Mouse (Mus musculus) kidney, postnatal 14 days (tissue): ENCODE measurements around the gene Chd9.
A peak's percentile ranks its signal among the peaks of the same experiment; 100 is the strongest.

Source experiments
- DNase-seq: peaks from one replicate; pipeline ENCODE4 v3.0.0; 2022; ENCODE audit warnings: mixed read lengths

Gene Chd9

DNA sequence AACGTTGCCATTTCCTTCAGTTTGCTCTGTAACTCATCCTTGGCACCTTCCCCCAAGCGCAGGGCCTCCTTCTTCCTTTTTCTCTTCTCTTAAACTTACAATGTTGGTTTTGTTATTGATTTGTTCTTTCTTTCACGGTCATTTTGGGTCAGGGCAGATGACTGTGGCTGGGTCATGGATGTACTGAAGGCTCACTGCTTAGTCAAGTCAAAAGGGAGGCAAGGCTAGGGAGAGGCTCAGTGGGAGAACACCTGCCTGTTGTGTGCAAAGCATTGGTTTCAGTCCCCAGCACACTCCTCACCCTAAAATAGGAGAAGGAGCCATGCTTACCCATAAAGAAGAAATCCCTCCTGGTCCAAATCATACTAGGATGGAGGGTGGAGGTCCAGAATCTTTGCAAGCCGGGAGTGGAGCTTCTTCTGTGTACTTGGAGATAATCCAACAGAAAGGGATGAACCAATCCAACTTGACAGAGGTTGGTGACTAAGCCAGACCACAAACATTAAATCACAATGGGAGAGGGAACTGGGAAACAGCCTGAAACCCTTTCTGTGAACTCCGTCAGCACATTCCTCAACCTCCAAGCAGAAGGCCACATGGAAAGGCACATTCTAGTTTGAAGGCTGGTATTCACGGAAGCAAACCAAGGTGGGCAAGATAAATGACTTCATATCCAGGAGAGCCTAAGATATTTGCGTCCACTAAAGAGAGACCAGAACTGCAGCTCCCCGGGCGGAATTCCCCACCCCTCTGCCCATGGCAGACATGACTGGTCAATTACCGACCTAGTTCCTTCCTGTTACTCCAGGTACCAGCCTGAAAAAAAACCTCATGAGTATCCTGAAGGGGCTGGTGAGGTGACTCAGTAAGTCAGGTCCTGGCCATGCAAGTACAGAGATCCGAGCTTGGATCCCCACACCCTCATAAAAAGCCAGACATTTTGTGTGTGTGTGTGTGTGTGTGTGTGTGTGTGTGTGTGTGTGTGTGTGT lies 11.9 kb downstream of the Chd9 start:
- peak; percentile 45 for DNase-seq

DNA sequence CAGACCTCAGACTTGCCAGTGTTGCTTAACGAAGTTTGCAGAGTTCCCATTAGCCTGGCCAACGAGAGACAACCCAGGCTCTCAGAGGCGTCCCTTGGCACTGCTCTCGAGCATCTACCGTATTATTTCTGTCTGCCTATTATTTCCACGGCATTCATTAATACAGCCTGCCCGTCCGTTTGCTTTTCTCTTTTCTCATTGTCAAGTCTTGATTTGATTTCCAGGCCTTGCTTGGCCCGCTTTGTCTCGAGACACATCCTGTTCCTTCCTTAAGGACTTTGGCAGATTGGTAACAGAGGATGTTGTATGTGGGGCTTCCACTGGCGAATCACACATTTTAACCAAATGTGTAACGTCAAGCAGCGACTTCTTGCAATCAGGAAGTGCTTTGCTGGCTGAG lies 13.2 kb downstream of the Chd9 start:
- no peak for DNase-seq

DNA sequence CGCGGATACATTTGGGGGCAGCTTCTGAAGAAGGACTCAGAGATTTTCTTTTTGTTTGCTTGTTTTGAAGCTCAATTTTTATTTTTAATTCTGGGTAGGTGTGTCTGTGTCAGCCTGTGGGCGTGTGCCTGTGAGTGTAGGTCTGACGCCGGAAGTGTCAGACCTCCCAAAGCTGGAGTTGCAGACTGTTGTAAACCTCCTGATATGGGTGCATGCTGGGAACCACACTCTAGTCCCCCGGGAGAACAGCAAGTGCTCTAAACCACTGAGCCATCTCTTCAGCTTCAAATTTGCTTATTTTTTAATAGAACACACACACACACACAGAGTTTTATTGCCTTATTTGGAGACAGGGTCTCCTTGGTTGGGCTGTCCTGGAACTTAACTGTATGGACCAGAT lies 15.0 kb downstream of the Chd9 start:
- no peak for DNase-seq

- no peak for DNase-seq
Observed at GRCm38 (mm10) chr8:90844179-90844967, 16.2 kb downstream of the Chd9 start.

GRCm38 (mm10) chr8:90847980-90848379 lies 19.8 kb downstream of the Chd9 start:
- DNase-seq, result no peak

- no peak for DNase-seq
Observed at GRCm38 (mm10) chr8:90849462-90850050, 21.4 kb downstream of the Chd9 start.

DNA sequence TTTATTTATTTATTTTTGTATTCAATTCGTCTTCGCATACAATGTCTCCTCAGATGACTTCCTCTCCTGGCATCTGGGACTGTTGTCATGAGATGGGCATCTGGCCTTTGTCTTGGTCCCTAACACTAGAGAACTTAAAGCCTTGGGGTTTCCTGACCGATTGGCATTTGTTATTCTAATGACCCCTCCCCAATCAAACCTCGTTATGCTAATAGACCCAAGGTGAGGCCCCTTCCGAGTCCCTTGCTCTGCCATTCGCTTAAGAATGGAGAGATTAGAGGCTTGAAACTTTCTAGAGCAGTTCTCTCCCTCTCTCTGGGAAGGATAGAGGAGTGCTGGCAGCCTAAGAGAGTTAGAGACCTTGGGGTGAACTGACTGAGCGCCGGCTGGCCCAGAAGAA lies 23.4 kb downstream of the Chd9 start:
- no peak for DNase-seq

DNA sequence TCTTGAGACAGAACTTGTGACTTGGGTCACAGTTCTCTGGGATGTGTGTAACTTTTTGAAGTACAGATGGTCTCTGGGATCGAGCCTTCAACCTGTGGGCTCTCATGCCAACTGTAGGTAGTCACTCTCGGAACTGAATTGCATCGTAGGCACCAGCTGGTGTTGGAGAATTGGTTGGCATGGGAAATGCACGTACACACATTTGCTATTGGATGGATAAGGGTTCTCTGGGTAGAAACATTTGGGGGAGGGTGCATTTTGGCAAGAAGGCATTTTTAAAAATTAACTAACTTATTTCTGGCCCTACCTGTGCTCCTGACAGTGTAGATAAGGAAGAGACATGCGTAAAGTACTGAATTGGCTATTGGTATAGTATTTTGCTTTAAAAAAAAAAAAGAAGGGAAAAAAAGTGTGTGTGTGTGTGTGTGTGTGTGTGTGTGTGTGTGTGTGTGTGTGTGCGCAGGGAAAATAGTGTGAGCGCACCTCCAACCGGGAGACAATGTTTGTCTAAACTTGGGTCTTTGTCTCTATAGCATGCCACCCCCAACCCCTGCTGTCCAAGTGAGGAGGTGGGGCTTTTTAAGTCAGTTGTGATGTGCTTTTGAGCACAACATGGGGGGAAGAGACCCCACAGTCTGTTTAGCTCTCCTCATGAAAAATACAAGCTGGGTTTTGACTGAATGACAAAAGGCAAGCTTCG lies 26.0 kb downstream of the Chd9 start:
- DNase-seq, result no peak

GRCm38 (mm10) chr8:90854671-90855161 lies 26.6 kb downstream of the Chd9 start:
- DNase-seq, result no peak

DNA sequence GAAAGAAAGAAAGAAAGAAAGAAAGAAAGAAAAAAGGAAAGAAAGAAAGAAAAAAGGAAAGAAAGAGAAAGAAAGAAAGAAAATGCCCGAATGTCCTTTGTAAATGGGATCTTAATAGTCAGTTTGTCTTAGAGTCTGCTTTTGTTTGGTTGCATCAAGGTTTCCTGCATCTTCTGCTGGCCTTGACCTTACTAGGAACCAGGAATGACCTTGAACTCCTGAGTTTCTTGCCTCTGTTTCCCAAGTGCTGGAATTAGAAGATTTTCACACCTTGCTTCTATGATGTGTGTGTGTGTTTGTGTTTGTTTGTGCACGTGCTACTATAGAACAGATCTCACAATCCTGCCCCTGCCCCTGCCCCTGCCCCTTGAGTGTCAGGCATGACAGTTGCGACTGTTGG lies 28.0 kb downstream of the Chd9 start:
- no peak for DNase-seq

- no peak for DNase-seq
Observed at GRCm38 (mm10) chr8:90856952-90857351, 28.8 kb downstream of the Chd9 start.

- DNase-seq, result no peak
Observed at GRCm38 (mm10) chr8:90858071-90858470, 29.9 kb downstream of the Chd9 start.

DNA sequence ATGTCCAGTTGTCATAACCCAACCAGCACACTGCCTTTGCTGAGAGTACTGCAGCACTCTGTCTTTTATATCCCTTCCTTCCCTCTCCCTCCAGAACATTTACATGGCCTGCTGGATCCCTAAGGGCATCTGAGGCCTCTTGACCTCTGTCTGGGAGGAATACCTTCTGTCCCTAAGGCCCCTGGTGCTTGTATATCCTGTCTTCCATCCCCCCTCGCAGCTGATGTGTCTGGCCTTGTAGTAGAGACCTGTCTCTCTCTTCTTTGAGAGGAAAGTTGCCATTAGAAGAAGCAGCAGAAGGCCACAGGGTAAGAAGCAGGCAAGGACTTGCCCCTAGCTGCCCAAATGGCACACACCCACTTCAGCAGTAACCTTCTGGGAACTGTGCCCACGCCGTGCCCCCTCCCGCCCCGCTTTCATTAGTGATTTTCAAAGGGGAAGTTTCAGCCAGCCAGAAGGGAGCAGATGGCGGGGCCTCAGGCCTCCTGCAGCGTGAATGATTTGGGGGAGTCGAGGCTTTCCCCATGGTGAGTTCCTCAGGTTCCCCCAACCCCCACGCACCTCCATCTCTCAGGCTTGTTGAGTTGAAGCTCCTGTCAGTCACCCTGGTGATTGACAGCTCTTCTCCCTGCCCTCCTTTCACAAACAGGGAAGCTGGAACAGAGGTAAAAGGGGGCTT lies 33.3 kb downstream of the Chd9 start:
- no peak for DNase-seq

DNA sequence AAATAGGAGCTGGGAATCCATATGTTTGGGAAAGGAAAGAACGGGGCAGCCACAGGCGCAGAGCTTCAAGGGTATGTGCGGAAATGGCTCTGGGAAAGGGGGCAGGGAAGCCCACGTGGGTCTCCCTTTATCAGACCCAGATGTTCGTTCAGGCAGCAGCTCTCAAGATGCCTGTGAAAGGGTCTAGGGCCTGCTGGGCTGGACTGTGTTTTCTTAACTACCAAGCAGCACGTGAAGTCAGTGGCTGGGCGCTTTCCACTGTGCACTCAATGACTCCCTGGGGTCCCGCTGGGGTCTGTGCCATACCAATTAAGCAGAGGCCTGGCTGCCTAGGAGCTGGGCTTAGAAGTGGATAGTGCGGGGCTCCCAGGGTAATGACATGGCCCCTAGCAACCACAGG lies 33.9 kb downstream of the Chd9 start:
- DNase-seq, result no peak

GRCm38 (mm10) chr8:90867061-90867460 lies 38.9 kb downstream of the Chd9 start:
- DNase-seq, result no peak

- DNase-seq, result no peak
Observed at GRCm38 (mm10) chr8:90867911-90868310, 39.8 kb downstream of the Chd9 start.

DNA sequence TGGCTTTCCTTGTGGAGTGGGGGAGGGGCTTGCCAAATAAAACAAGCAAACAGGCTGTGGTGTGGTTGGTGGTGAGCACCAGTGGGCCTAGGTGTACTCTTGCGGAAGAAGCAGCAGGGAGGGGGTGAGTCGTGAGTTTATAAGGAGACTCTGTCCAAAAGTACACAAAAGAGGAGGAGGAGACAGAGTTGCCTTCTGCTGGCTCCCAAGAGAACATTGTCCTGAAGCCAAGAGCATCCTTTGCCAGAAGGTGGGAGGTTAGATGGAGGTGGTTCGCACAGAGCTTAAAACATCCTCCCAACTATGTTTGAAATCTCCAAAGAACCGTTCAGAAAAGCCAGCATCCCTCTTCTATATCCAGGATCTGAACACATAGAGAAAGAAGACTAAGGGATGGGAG lies 40.2 kb downstream of the Chd9 start:
- DNase-seq, result no peak

- DNase-seq, result peak; percentile 91
Observed at GRCm38 (mm10) chr8:90869071-90869919, 41.1 kb downstream of the Chd9 start.

DNA sequence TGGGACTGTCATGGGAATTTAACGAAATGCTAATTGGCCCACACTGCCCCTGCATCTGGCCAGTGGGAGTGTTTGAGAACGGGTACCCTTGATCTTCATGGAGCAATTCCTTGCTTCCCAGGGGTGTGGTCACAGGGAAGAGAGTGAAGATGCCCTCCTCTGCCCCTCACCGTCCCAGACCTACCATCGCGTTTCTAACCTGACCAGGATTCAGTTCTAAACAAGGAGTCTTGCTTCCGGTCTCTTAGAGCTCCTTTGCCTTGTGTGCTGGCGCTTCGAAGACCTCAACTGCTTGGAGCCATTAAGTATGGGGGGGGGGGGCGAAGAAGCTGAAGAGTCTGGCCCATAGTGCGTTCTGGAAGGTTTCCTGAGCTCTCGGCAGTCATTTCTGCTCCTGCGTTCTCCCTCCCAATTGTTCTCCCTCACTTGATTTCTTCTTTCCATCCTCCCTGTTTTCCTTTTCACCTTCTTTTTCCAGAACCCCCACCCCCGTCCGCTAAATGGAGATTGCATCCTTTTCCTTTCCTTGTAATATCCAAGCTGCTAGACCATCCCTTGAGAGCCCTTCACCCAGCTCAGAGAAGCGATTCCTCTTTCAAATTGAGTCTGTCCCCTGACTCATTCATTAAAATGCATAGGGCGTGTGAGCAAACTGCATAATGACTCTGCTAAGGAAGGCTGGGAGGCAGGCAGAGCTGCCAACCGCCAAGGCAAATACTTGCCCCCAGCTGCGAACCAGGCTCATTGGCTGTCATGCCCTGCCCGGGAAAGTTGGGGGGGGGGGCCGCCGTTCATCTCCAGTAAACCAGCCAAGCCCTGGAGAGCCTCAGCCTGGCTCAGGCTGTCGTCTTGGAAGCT lies 42.0 kb downstream of the Chd9 start:
- DNase-seq, result peak; percentile 56
